Mouse (Mus musculus) urinary bladder, adult 2 months (tissue): ENCODE results near the gene Lclat1. TPM values are rescaled to one million over a fixed set of nuclear protein-coding genes. Genes with fewer than 3 reads are reported as not detected.
"Not testable (repeated sequence)": the region's sequence is repeated elsewhere in the genome, so short reads cannot be mapped to it uniquely, and the experiment has no call there.

ENCODE experiments used
- DNase-seq: peaks from one replicate; pipeline ENCODE4 v3.0.0; 2022; ENCODE audit warnings: low spot score
- polyA plus RNA-seq: library from polyadenylated mRNA; depleted of rRNA; stranded (reverse); fragments of >200 nt; gene quantifications from 2 replicates; pipeline ENCODE4 v1.2.3, GENCODE M21; 2012; rRNA removed

Gene Lclat1
- polyA plus RNA-seq, 1 experiment: 7.0 TPM

- DNase-seq: not testable (repeated sequence)
Observed at GRCm38 (mm10) chr17:73282702-73283101, 174.9 kb downstream of the Lclat1 start.

- DNase-seq: no peak
Observed at GRCm38 (mm10) chr17:73284301-73284700, 176.5 kb downstream of the Lclat1 start.

Other genes starting within 250 kb of the Lclat1 start
- gene Lbh, start 189.7 kb upstream of the Lclat1 start, polyA plus RNA-seq: 42.9 and 49.5 TPM in 2 replicates